ENCODE assay signal across 20 mouse cellular contexts in genomic region chr11:115303167-115303566, GRCm38 (mm10). TPM values are rescaled to one million over a fixed set of nuclear protein-coding genes. Genes with fewer than 3 reads are reported as not detected.
"Had no signal": no experiment of that assay in that cellular context is flagged by ENCODE, and none has a peak within 500 bp of the region (broad histone marks: within the 10 kb centered on the region; RNA-seq: fewer than 3 reads in every experiment).

No protein-coding gene starts in this region.

- DNase-seq: kidney, adult 8-10 months; kidney, postnatal 25 days; retina, postnatal 1 day; right cerebral cortex, postnatal 4 days; spleen, adult 18-20 months; thymus, postnatal 36 days had no signal

- H3K27me3 ChIP-seq: midbrain, embryonic 15.5 days had no signal

- H3K4me1 ChIP-seq: liver, embryonic 12.5 days; midbrain, embryonic 15.5 days had no signal

- H3K27ac ChIP-seq: left cerebral cortex, adult 2 months; limb, embryonic 10.5 days; liver, embryonic 12.5 days; midbrain, embryonic 15.5 days; neural tube, embryonic 13.5 days had no signal

- H3K9me3 ChIP-seq: limb, embryonic 10.5 days; midbrain, embryonic 15.5 days; neural tube, embryonic 13.5 days had no signal

- H3K4me2 ChIP-seq: liver, embryonic 12.5 days; midbrain, embryonic 15.5 days; neural tube, embryonic 13.5 days had no signal

- H3K9ac ChIP-seq: liver, embryonic 12.5 days; midbrain, embryonic 15.5 days; neural tube, embryonic 13.5 days had no signal

- H3K36me3 ChIP-seq: limb, embryonic 10.5 days; liver, embryonic 12.5 days; midbrain, embryonic 15.5 days; neural tube, embryonic 13.5 days had no signal

- H3K4me3 ChIP-seq: left cerebral cortex, adult 2 months; limb, embryonic 10.5 days; liver, embryonic 12.5 days; midbrain, embryonic 15.5 days; neural tube, embryonic 13.5 days had no signal

- ATAC-seq: intestine, postnatal 0 days; liver, embryonic 12.5 days; midbrain, embryonic 15.5 days had no signal

RNA-seq across cellular contexts. Expression of gene Otop2, which starts 3.8 kb away (rescaled TPM):
- total RNA-seq: megakaryocyte progenitor cell, adult 5-6 weeks; monocyte, adult 5-6 weeks had no signal
- polyA plus RNA-seq: kidney, embryonic 16.5 days; limb, embryonic 10.5 days; liver, embryonic 12.5 days; liver, embryonic 16.5 days; midbrain, embryonic 15.5 days; neural tube, embryonic 13.5 days; stomach, embryonic 14.5 days; thymus, postnatal 0 days had no signal

RNA-seq across cellular contexts. Expression of gene Ush1g, which starts 18.7 kb away (rescaled TPM):
- total RNA-seq: megakaryocyte progenitor cell, adult 5-6 weeks; monocyte, adult 5-6 weeks had no signal
- polyA plus RNA-seq: kidney, embryonic 16.5 days; limb, embryonic 10.5 days; limb, embryonic 14.5 days; stomach, embryonic 14.5 days; thymus, postnatal 0 days had no signal

RNA-seq across cellular contexts. Expression of gene Otop3, which starts 31.4 kb away (rescaled TPM):
- total RNA-seq: left cerebral cortex, adult 2 months; left cerebral cortex, postnatal 14 days; megakaryocyte progenitor cell, adult 5-6 weeks; monocyte, adult 5-6 weeks had no signal
- polyA plus RNA-seq: kidney, embryonic 16.5 days; limb, embryonic 10.5 days; limb, embryonic 14.5 days; liver, embryonic 12.5 days; thymus, postnatal 0 days had no signal
